Mouse (Mus musculus): Measurements from ENCODE around the gene Gale. TPM values are rescaled to one million over a fixed set of nuclear protein-coding genes. Genes with fewer than 3 reads are reported as not detected.

The Gale gene
- total RNA-seq, 1 experiment: 33.0 TPM

DNA sequence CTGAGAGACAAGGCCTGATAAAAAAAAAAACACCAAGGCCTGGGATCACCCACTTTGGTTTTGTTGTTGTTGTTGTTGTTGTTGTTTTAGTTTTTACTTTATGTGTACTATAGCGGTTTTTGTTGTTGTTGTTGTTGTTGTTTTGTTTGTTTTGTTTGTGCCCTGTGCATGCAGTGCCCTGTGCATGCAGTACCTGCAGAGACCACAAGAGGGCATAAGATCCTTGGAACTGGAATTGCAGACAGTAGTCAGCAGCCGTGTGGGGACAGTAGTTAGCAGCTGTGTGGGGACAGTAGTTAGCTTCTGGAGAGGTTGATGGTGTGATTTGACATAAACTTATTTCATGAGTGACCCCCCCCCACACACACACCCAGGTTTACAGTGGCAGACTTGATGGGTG is 9.3 kb upstream of the Gale start:
- TF ChIP-seq ZC3H11A (IDR thresholded peaks at IDR 0.05; ENCODE audit: borderline replicate concordance, low read depth, low read length): 0 out of 2 replicates have a peak, but pooled peaks have one; percentile 4
- no peak for TF ChIP-seq ZNF384 (IDR thresholded peaks at IDR 0.05; ENCODE audit: low read depth, low read length)
- no peak overlapping the region for H3K27ac ChIP-seq (ENCODE audit: insufficient read depth, low read depth, low read length, poor library complexity, severe bottlenecking)
- H3K9me3 ChIP-seq (ENCODE audit: control insufficient read depth, insufficient read depth, low read depth, low read length): no peaks in the 10 kb centered on the region
- no peak overlapping the region for H3K4me3 ChIP-seq (ENCODE audit: insufficient read depth in 1 of 2, low read depth in 1 of 2, low read length in 2 of 2, poor library complexity in 1 of 2, severe bottlenecking in 1 of 2)
- H3K36me3 ChIP-seq (ENCODE audit: control insufficient read depth, insufficient read depth, low read length, poor library complexity, severe bottlenecking): peaks cover 1% of the 10 kb centered on the region; the same call in 1 of the 2 replicates
- in situ Hi-C loops (cut with MboI; ENCODE audit: low sequenced_read_pairs in 2 of 2, unreplicated experiment in 2 of 2): no loop called here
- peaks cover 0 to 12% of the 10 kb centered on the region in 2 experiments; a peak in 2 of 4 replicates for H3K4me1 ChIP-seq (ENCODE audit: control insufficient read depth in 2 of 2, insufficient read depth in 2 of 2, low read length in 2 of 2, poor library complexity in 1 of 2)
- H3K9ac ChIP-seq (ENCODE audit: insufficient read depth, low read depth, low read length, poor library complexity, severe bottlenecking): no peak overlapping the region
- DNase-seq (ENCODE audit: low read depth, low spot score): no peak

DNA sequence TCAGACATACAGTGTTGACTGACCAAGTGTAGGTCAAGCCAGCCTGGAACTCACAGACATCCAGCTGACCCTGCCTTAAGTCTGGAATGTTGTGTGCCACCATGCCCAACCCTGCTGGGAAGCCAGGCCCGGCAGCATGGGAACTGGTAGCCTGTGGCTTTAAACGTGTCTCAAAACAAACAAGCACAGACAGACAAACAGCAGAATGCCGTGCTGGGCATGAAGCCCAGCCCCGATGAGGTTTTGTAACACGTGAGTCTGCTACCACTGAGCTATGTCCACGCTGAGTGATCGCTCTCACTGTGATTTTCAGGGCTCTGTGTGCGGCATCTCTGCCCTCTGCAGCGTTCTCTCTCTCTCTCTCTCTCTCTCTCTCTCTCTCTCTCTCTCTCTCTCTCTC is 7.6 kb upstream of the Gale start:
- no peaks in the 10 kb centered on the region for H3K9me3 ChIP-seq (ENCODE audit: control insufficient read depth, insufficient read depth, low read depth, low read length)
- DNase-seq (ENCODE audit: low read depth, low spot score): no peak
- H3K4me1 ChIP-seq (ENCODE audit: control insufficient read depth in 2 of 2, insufficient read depth in 2 of 2, low read length in 2 of 2, poor library complexity in 1 of 2): peaks cover 0 to 10% of the 10 kb centered on the region in 2 experiments; a peak in 2 of 4 replicates
- H3K27ac ChIP-seq (ENCODE audit: insufficient read depth, low read depth, low read length, poor library complexity, severe bottlenecking): no peak overlapping the region
- no peak for TF ChIP-seq ZNF384 (IDR thresholded peaks at IDR 0.05; ENCODE audit: low read depth, low read length)
- TF ChIP-seq ZC3H11A (IDR thresholded peaks at IDR 0.05; ENCODE audit: borderline replicate concordance, low read depth, low read length): no peak
- TF ChIP-seq MAFK (IDR thresholded peaks at IDR 0.05; ENCODE audit: insufficient read depth, low read depth, low read length): no peak
- no peak for TF ChIP-seq CHD2 (IDR thresholded peaks at IDR 0.05; ENCODE audit: low read depth, low read length)
- TF ChIP-seq HCFC1 (IDR thresholded peaks at IDR 0.05; ENCODE audit: borderline replicate concordance, insufficient read depth, low read length): no peak
- H3K4me3 ChIP-seq (ENCODE audit: insufficient read depth in 1 of 2, low read depth in 1 of 2, low read length in 2 of 2, poor library complexity in 1 of 2, severe bottlenecking in 1 of 2): no peak overlapping the region
- H3K9ac ChIP-seq (ENCODE audit: insufficient read depth, low read depth, low read length, poor library complexity, severe bottlenecking): no peak overlapping the region
- in situ Hi-C loops (cut with MboI; ENCODE audit: low sequenced_read_pairs in 2 of 2, unreplicated experiment in 2 of 2): no loop called here
- peaks cover 1% of the 10 kb centered on the region; the same call in 1 of the 2 replicates for H3K36me3 ChIP-seq (ENCODE audit: control insufficient read depth, insufficient read depth, low read length, poor library complexity, severe bottlenecking)

DNA sequence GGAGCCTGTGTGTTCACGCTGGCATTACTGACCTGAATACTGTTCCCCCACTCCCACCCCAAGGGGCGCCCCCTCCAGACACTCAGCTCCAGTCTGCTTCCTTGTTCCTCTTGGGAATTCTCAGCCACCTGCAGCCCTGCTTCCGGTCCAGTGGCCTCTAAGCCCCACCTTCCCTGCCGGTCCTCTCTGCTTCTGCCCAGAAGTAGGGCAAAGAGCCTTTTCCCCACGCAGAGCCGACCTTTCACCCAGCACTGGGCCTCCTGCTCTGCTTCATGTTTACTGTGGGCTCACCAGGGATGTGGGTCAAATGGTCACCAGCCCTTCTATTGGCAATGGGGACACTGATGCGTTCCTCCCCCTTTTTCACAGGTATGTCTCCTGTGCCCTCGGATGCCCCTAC is 5.2 kb upstream of the Gale start:
- H3K9ac ChIP-seq (ENCODE audit: insufficient read depth, low read depth, low read length, poor library complexity, severe bottlenecking): peak overlapping the region; percentile 40; the same call in 1 of the 2 replicates
- no peak overlapping the region for H3K27ac ChIP-seq (ENCODE audit: insufficient read depth, low read depth, low read length, poor library complexity, severe bottlenecking)
- in situ Hi-C loops (cut with MboI; ENCODE audit: low sequenced_read_pairs in 2 of 2, unreplicated experiment in 2 of 2): no loop called here
- no peaks in the 10 kb centered on the region for H3K9me3 ChIP-seq (ENCODE audit: control insufficient read depth, insufficient read depth, low read depth, low read length)
- H3K4me1 ChIP-seq (ENCODE audit: control insufficient read depth in 2 of 2, insufficient read depth in 2 of 2, low read length in 2 of 2, poor library complexity in 1 of 2): peaks cover 0 to 8% of the 10 kb centered on the region in 2 experiments; a peak in 2 of 4 replicates
- peaks cover 1% of the 10 kb centered on the region; the same call in 1 of the 2 replicates for H3K36me3 ChIP-seq (ENCODE audit: control insufficient read depth, insufficient read depth, low read length, poor library complexity, severe bottlenecking)
- no peak overlapping the region for H3K4me3 ChIP-seq (ENCODE audit: insufficient read depth in 1 of 2, low read depth in 1 of 2, low read length in 2 of 2, poor library complexity in 1 of 2, severe bottlenecking in 1 of 2)
- no peak for TF ChIP-seq MAFK (IDR thresholded peaks at IDR 0.05; ENCODE audit: insufficient read depth, low read depth, low read length)
- no peak for DNase-seq (ENCODE audit: low read depth, low spot score)

DNA sequence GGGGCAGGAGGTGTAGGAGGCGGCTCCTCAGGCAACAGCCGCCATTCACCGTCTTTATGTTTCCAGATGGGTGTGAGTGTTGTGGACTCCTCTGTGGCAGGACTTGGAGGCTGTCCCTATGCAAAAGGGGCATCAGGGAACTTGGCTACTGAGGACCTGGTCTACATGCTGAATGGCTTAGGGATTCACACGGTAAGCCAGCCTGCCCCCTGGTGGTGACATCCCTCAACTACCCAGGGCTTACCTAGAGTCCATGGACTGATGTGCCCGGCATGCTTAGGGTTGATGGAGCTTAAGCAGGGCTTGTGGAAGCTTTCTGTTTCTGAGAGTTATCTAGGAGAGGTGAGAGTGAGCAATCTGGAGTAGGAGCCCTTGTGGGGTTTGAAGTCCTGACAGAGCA is 2.8 kb upstream of the Gale start:
- H3K36me3 ChIP-seq (ENCODE audit: control insufficient read depth, insufficient read depth, low read length, poor library complexity, severe bottlenecking): peaks cover 1% of the 10 kb centered on the region; the same call in 1 of the 2 replicates
- DNase-seq (ENCODE audit: low read depth, low spot score): peak; percentile 78
- H3K9ac ChIP-seq (ENCODE audit: insufficient read depth, low read depth, low read length, poor library complexity, severe bottlenecking): no peak overlapping the region
- in situ Hi-C loops (cut with MboI; ENCODE audit: low sequenced_read_pairs in 2 of 2, unreplicated experiment in 2 of 2): no loop called here
- TF ChIP-seq HCFC1 (IDR thresholded peaks at IDR 0.05; ENCODE audit: borderline replicate concordance, insufficient read depth, low read length) (no peak), ZNF384 (IDR thresholded peaks at IDR 0.05; ENCODE audit: low read depth, low read length) (no peak), MAFK (IDR thresholded peaks at IDR 0.05; ENCODE audit: insufficient read depth, low read depth, low read length) (no peak), CHD2 (IDR thresholded peaks at IDR 0.05; ENCODE audit: low read depth, low read length) (no peak), ZC3H11A (IDR thresholded peaks at IDR 0.05; ENCODE audit: borderline replicate concordance, low read depth, low read length) (no peak)
- H3K9me3 ChIP-seq (ENCODE audit: control insufficient read depth, insufficient read depth, low read depth, low read length): no peaks in the 10 kb centered on the region
- H3K4me1 ChIP-seq (ENCODE audit: control insufficient read depth in 2 of 2, insufficient read depth in 2 of 2, low read length in 2 of 2, poor library complexity in 1 of 2): peaks cover 0 to 8% of the 10 kb centered on the region in 2 experiments; a peak in 1 of 4 replicates
- H3K27ac ChIP-seq (ENCODE audit: insufficient read depth, low read depth, low read length, poor library complexity, severe bottlenecking): no peak overlapping the region
- no peak overlapping the region for H3K4me3 ChIP-seq (ENCODE audit: insufficient read depth in 1 of 2, low read depth in 1 of 2, low read length in 2 of 2, poor library complexity in 1 of 2, severe bottlenecking in 1 of 2)

DNA sequence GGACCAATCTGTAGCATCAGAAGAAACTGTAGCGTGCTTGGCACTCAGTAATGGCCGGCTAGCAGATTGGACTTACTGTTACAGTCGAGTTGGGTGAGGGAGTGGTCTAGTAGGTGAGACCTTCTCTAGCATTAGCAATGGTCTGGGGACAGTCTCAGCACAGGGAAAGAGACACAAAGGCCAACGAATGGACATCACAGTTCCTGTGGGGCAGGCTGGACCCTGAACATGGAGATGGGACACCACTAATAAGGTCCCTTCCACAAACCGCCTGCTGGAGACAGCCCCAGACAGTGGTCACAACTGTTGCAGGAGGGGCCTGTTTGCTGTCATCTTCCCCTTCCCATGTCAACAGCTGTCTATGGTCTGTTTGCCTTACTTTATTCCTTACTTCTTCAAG is 1.8 kb upstream of the Gale start:
- in situ Hi-C loops (cut with MboI; ENCODE audit: low sequenced_read_pairs in 2 of 2, unreplicated experiment in 2 of 2): no loop called here
- peaks cover 10% of the 10 kb centered on the region; the same call in 1 of the 2 replicates for H3K36me3 ChIP-seq (ENCODE audit: control insufficient read depth, insufficient read depth, low read length, poor library complexity, severe bottlenecking)
- DNase-seq (ENCODE audit: low read depth, low spot score): no peak
- no peaks in the 10 kb centered on the region for H3K9me3 ChIP-seq (ENCODE audit: control insufficient read depth, insufficient read depth, low read depth, low read length)
- TF ChIP-seq HCFC1 (IDR thresholded peaks at IDR 0.05; ENCODE audit: borderline replicate concordance, insufficient read depth, low read length) (no peak), ZC3H11A (IDR thresholded peaks at IDR 0.05; ENCODE audit: borderline replicate concordance, low read depth, low read length) (no peak), ZNF384 (IDR thresholded peaks at IDR 0.05; ENCODE audit: low read depth, low read length) (no peak), MAFK (IDR thresholded peaks at IDR 0.05; ENCODE audit: insufficient read depth, low read depth, low read length) (no peak), CHD2 (IDR thresholded peaks at IDR 0.05; ENCODE audit: low read depth, low read length) (no peak)
- no peak overlapping the region for H3K27ac ChIP-seq (ENCODE audit: insufficient read depth, low read depth, low read length, poor library complexity, severe bottlenecking)
- H3K4me1 ChIP-seq (ENCODE audit: control insufficient read depth in 2 of 2, insufficient read depth in 2 of 2, low read length in 2 of 2, poor library complexity in 1 of 2): peaks cover 0 to 8% of the 10 kb centered on the region in 2 experiments; a peak in 1 of 4 replicates
- H3K4me3 ChIP-seq (ENCODE audit: insufficient read depth in 1 of 2, low read depth in 1 of 2, low read length in 2 of 2, poor library complexity in 1 of 2, severe bottlenecking in 1 of 2): no peak overlapping the region
- no peak overlapping the region for H3K9ac ChIP-seq (ENCODE audit: insufficient read depth, low read depth, low read length, poor library complexity, severe bottlenecking)

All from ES-E14 (cell line).